Mouse (Mus musculus): ENCODE measurements around the gene Rbfox1.

DNA sequence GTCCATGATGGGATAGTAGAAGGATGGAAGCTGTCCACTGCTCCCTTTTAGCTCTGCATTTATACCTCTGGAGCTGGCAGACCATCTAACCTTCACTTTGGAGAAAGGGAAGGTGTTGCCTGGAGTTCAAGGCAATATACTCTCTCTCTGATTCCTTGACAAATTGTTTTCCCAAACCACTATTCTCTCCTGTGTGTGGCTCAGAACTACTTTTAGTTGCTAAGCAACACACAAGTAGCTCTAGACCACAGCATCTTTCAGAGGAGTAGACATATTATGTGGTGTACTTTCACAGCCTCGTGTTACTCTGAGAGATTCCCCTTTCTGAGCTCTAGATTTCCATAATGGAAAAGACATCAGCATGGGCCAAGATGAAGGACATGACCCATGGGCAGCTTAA, 417.9 kb downstream of the Rbfox1 start:
- TF ChIP-seq CTCF (IDR thresholded peaks at IDR 0.05; ENCODE audit: low read depth, low read length): no peak
- no peak for TF ChIP-seq POLR2A (IDR thresholded peaks at IDR 0.05; ENCODE audit: borderline replicate concordance, low read depth, low read length)

Measured in bone marrow macrophage, adult 2 months (primary cell).